Mouse (Mus musculus) cerebellum, postnatal 14 days (tissue): ENCODE data around the gene Tsr1.
A peak's percentile ranks its signal among the peaks of the same experiment; 100 is the strongest.

Source experiments
- DNase-seq, 2 experiments: peaks; one replicate each; pipeline ENCODE4 v3.0.0; 2021; ENCODE audit warnings: mixed read lengths in 2 of 2

The Tsr1 gene

GRCm38 (mm10) chr11:74897678-74898516 lies at the start of gene Tsr1:
Tsr1 (plus strand) TSS chr11:74898071.
- peak; percentile 92 to 93 for DNase-seq

GRCm38 (mm10) chr11:74850998-74851661 lies 46.7 kb upstream of the Tsr1 start:
- DNase-seq: no peak

- no peak for DNase-seq
Measured at GRCm38 (mm10) chr11:74857756-74858155, 40.1 kb upstream of the Tsr1 start.

GRCm38 (mm10) chr11:74862129-74862528 lies 35.7 kb upstream of the Tsr1 start:
- DNase-seq: no peak

GRCm38 (mm10) chr11:74863471-74863870 lies 34.4 kb upstream of the Tsr1 start:
- peak; percentile 73 for DNase-seq

GRCm38 (mm10) chr11:74864421-74864820 lies 33.5 kb upstream of the Tsr1 start:
- no peak for DNase-seq

- DNase-seq: no peak
Measured at GRCm38 (mm10) chr11:74865252-74865651, 32.6 kb upstream of the Tsr1 start.

GRCm38 (mm10) chr11:74866640-74867039 lies 31.2 kb upstream of the Tsr1 start:
- DNase-seq: peak; percentile 95 to 96

GRCm38 (mm10) chr11:74867181-74867580 lies 30.7 kb upstream of the Tsr1 start:
- DNase-seq: peak; percentile 97 to 98

GRCm38 (mm10) chr11:74868046-74868760 lies 29.7 kb upstream of the Tsr1 start:
- DNase-seq: peak; percentile 76 to 78

GRCm38 (mm10) chr11:74869603-74870002 lies 28.3 kb upstream of the Tsr1 start:
- no peak for DNase-seq

- DNase-seq: no peak
Measured at GRCm38 (mm10) chr11:74870544-74870943, 27.3 kb upstream of the Tsr1 start.

- peak in 1 of 2 experiments; percentile 53 for DNase-seq
Measured at GRCm38 (mm10) chr11:74870991-74871622, 26.8 kb upstream of the Tsr1 start.

- peak; percentile 54 to 65 for DNase-seq
Measured at GRCm38 (mm10) chr11:74874630-74875029, 23.2 kb upstream of the Tsr1 start.

- peak; percentile 86 for DNase-seq
Measured at GRCm38 (mm10) chr11:74876801-74877200, 21.1 kb upstream of the Tsr1 start.

GRCm38 (mm10) chr11:74880999-74881398 lies 16.9 kb upstream of the Tsr1 start:
- DNase-seq: no peak

- DNase-seq: peak in 1 of 2 experiments; percentile 44
Measured at GRCm38 (mm10) chr11:74881979-74882378, 15.9 kb upstream of the Tsr1 start.

- DNase-seq: peak; percentile 93 to 96
Measured at GRCm38 (mm10) chr11:74883098-74883497, 14.8 kb upstream of the Tsr1 start.

- no peak for DNase-seq
Measured at GRCm38 (mm10) chr11:74894619-74895018, 3.3 kb upstream of the Tsr1 start.

GRCm38 (mm10) chr11:74895980-74896900 lies 1.6 kb upstream of the Tsr1 start:
- peak; percentile 59 to 60 for DNase-seq

- peak; percentile 71 to 73 for DNase-seq
Measured at GRCm38 (mm10) chr11:74896901-74897677, 782 bp upstream of the Tsr1 start, which contains the start of gene Sgsm2. Sgsm2 (minus strand) TSS chr11:74897060.
